Mouse (Mus musculus): Measurements from ENCODE around the gene Orm2. TPM values are rescaled to one million over a fixed set of nuclear protein-coding genes. Genes with fewer than 3 reads are reported as not detected.
"Not testable (repeated sequence)": the region's sequence is repeated elsewhere in the genome, so short reads cannot be mapped to it uniquely, and the experiment has no call there.

Gene Orm2
- polyA plus RNA-seq (2015; fragmentation: Nextera tagmentation; extraction: Ambion mirVana) = not detected in 2 replicates

DNA sequence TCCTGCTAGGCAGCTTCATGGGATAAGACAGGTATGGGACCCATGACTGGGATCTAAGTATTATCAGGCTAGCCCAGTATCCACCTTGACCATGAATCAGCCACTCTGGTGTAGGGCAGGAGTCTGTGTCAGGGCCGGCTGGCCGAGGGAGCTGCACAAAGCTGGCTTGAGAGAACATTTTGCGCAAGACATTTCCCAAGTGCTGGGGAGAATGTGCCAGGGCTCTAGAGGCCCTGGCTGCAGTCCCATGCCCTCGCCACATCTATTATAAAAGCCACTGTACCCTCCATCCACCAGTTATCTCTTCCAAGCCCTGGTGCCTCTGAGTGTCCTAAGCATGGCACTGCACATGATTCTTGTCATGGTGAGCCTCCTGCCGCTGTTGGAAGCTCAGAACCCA, at the start of gene Orm2:
Gene Orm2 (plus strand): TSS at position 300 of the 400 bp plus-strand sequence.
- ATAC-seq (ENCODE audit: low read depth) = no peak
- no peak within 1 kb of the TSS for H3K9ac ChIP-seq (ENCODE audit: low read length)
- no peaks in the 10 kb centered on the region for H3K27me3 ChIP-seq (ENCODE audit: control insufficient read depth, insufficient read depth, low read depth, low read length)
- H3K4me1 ChIP-seq (replicated peaks; ENCODE audit: control insufficient read depth, insufficient read depth, low read length) = no peaks in the 10 kb centered on the region
- no peaks in the 10 kb centered on the region for H3K36me3 ChIP-seq (ENCODE audit: control insufficient read depth, insufficient read depth, low read length)
- H3K4me2 ChIP-seq (ENCODE audit: low read depth, low read length) = no peak within 1 kb of the TSS
- WGBS = 76% methylated on average over 5 of the region's 5 CpGs
- no peak within 1 kb of the TSS for H3K27ac ChIP-seq (ENCODE audit: low read length)
- no peaks in the 10 kb centered on the region for H3K9me3 ChIP-seq (ENCODE audit: control insufficient read depth, low read length)
- no peak within 1 kb of the TSS for H3K4me3 ChIP-seq (ENCODE audit: low read length)

- Histone ChIP-seq H3K27me3 (ENCODE audit: control insufficient read depth, insufficient read depth, low read depth, low read length) (no peaks in the 10 kb centered on the region), H3K4me3 (ENCODE audit: low read length) (no peak overlapping the region), H3K9ac (ENCODE audit: low read length) (no peak overlapping the region), H3K4me1 (replicated peaks; ENCODE audit: control insufficient read depth, insufficient read depth, low read length) (no peaks in the 10 kb centered on the region), H3K9me3 (ENCODE audit: control insufficient read depth, low read length) (no peaks in the 10 kb centered on the region), H3K36me3 (ENCODE audit: control insufficient read depth, insufficient read depth, low read length) (peaks cover 17% of the 10 kb centered on the region), H3K4me2 (ENCODE audit: low read depth, low read length) (no peak overlapping the region), H3K27ac (ENCODE audit: low read length) (no peak overlapping the region)
- ATAC-seq (ENCODE audit: low read depth) = no peak
- 74% methylated on average over 5 of the region's 5 CpGs for WGBS
Observed at GRCm38 (mm10) chr4:63314063-63314462, 48.2 kb upstream of the Orm2 start.

DNA sequence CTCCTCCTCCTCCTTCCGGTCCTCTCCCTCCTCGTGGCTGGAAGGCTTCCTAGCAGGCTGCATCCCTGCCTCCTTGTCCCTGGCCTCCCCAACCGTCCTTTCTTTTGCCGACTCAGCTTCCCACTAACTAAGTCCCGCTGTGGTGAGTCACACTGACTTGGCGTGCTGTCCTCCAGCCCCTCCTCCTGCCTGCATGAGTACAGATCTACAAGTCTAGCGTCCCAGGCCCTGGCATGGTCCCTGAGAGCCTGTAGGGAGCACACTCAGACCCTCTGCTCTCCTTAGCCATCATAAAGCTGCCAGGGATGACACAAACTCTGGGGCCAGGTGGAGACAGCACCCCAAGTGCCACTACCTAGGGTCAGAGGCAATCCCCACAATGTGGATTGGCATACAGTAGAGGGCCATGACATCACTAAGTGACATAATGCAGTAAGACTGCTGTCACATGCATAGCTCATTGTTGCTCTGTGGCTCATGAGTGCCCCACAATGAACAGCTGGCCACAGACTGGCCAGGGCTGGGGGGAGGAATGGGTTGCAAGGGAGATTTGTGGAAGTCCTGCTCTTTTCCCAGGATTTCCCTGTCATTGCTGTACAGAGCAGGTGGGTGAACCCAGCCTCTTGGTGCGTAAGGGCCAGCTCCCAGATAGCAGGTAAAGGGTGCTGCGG, 46.0 kb upstream of the Orm2 start:
- H3K27ac ChIP-seq (ENCODE audit: low read length) = no peak overlapping the region
- ATAC-seq (ENCODE audit: low read depth) = peak; percentile 44; the same call in 1 of the 2 replicates
- H3K4me2 ChIP-seq (ENCODE audit: low read depth, low read length) = no peak overlapping the region
- H3K27me3 ChIP-seq (ENCODE audit: control insufficient read depth, insufficient read depth, low read depth, low read length) = no peaks in the 10 kb centered on the region
- no peak overlapping the region for H3K4me3 ChIP-seq (ENCODE audit: low read length)
- no peaks in the 10 kb centered on the region for H3K9me3 ChIP-seq (ENCODE audit: control insufficient read depth, low read length)
- peaks cover 16% of the 10 kb centered on the region for H3K36me3 ChIP-seq (ENCODE audit: control insufficient read depth, insufficient read depth, low read length)
- WGBS = 65% methylated on average over 9 of the region's 9 CpGs
- H3K4me1 ChIP-seq (replicated peaks; ENCODE audit: control insufficient read depth, insufficient read depth, low read length) = no peaks in the 10 kb centered on the region
- H3K9ac ChIP-seq (ENCODE audit: low read length) = no peak overlapping the region

DNA sequence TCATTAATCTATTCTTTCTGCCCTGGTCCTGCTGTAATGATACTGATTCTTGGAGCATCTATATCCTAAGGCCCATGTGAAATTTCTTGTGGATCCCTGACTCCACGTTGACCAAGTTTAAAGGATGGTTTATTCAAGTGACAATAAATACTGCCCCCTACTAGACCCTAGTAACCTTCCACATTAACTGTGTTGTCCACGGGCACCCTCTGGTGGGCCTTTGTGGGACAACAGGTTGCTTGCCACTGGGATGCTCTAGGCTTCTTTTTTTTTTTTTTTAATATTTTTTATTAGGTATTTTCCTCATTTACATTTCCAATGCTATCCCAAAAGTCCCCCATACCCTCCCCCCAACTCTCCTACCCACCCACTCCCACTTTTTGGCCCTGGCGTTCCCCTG, 42.7 kb upstream of the Orm2 start:
- H3K27me3 ChIP-seq (ENCODE audit: control insufficient read depth, insufficient read depth, low read depth, low read length); H3K4me3 ChIP-seq (ENCODE audit: low read length); H3K4me1 ChIP-seq (replicated peaks; ENCODE audit: control insufficient read depth, insufficient read depth, low read length); H3K9ac ChIP-seq (ENCODE audit: low read length); H3K9me3 ChIP-seq (ENCODE audit: control insufficient read depth, low read length); ATAC-seq (ENCODE audit: low read depth); H3K4me2 ChIP-seq (ENCODE audit: low read depth, low read length); H3K27ac ChIP-seq (ENCODE audit: low read length): not testable (repeated sequence)
- WGBS = 20% methylated on average over 3 of the region's 3 CpGs
- peaks cover 39% of the 10 kb centered on the region for H3K36me3 ChIP-seq (ENCODE audit: control insufficient read depth, insufficient read depth, low read length)

DNA sequence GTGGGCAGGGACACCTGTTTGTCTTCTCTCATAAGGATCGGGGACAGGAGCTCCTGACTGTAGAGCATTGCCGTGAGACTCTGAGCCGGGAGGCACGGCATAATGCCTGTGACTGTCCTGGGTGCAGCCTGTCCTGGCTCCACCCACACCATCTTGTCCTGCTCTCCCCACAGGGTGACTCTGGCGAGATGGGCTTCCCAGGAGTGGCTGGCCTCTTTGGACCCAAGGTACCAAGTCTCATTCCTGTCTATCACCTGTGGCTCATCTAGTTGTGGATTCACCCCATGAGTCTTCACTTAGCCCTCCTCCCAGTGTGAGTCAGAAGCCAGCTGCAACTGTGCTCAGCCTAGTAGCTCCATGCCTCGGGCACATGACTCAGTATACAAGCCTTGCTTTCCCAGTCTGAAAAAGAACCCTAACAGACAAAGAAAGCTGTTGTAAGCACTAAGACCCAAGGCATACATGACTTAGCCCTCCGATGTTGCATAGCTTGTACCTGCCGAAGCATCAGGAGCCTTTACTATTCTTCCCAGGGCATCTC, 38.9 kb upstream of the Orm2 start:
- WGBS = 73% methylated on average over 8 of the region's 8 CpGs
- Histone ChIP-seq H3K27ac (ENCODE audit: low read length) (no peak overlapping the region), H3K9me3 (ENCODE audit: control insufficient read depth, low read length) (no peaks in the 10 kb centered on the region), H3K4me1 (replicated peaks; ENCODE audit: control insufficient read depth, insufficient read depth, low read length) (no peaks in the 10 kb centered on the region), H3K27me3 (ENCODE audit: control insufficient read depth, insufficient read depth, low read depth, low read length) (no peaks in the 10 kb centered on the region), H3K4me3 (ENCODE audit: low read length) (no peak overlapping the region), H3K4me2 (ENCODE audit: low read depth, low read length) (no peak overlapping the region), H3K9ac (ENCODE audit: low read length) (no peak overlapping the region), H3K36me3 (ENCODE audit: control insufficient read depth, insufficient read depth, low read length) (peaks cover 40% of the 10 kb centered on the region)
- no peak for ATAC-seq (ENCODE audit: low read depth)

GRCm38 (mm10) chr4:63333403-63333802, 28.8 kb upstream of the Orm2 start:
- H3K36me3 ChIP-seq (ENCODE audit: control insufficient read depth, insufficient read depth, low read length) = peaks cover 24% of the 10 kb centered on the region
- no peak overlapping the region for H3K4me3 ChIP-seq (ENCODE audit: low read length)
- no peak overlapping the region for H3K4me2 ChIP-seq (ENCODE audit: low read depth, low read length)
- no peaks in the 10 kb centered on the region for H3K4me1 ChIP-seq (replicated peaks; ENCODE audit: control insufficient read depth, insufficient read depth, low read length)
- no peak for ATAC-seq (ENCODE audit: low read depth)
- H3K9ac ChIP-seq (ENCODE audit: low read length) = no peak overlapping the region
- H3K27me3 ChIP-seq (ENCODE audit: control insufficient read depth, insufficient read depth, low read depth, low read length) = no peaks in the 10 kb centered on the region
- 90% methylated on average over 4 of the region's 4 CpGs for WGBS
- H3K27ac ChIP-seq (ENCODE audit: low read length) = no peak overlapping the region
- H3K9me3 ChIP-seq (ENCODE audit: control insufficient read depth, low read length) = no peaks in the 10 kb centered on the region

- Histone ChIP-seq H3K9me3 (ENCODE audit: control insufficient read depth, low read length) (no peaks in the 10 kb centered on the region), H3K9ac (ENCODE audit: low read length) (no peak overlapping the region), H3K4me1 (replicated peaks; ENCODE audit: control insufficient read depth, insufficient read depth, low read length) (no peaks in the 10 kb centered on the region), H3K27me3 (ENCODE audit: control insufficient read depth, insufficient read depth, low read depth, low read length) (no peaks in the 10 kb centered on the region), H3K4me3 (ENCODE audit: low read length) (no peak overlapping the region), H3K4me2 (ENCODE audit: low read depth, low read length) (no peak overlapping the region), H3K27ac (ENCODE audit: low read length) (no peak overlapping the region), H3K36me3 (ENCODE audit: control insufficient read depth, insufficient read depth, low read length) (peaks cover 2% of the 10 kb centered on the region; the same call in 1 of the 2 replicates)
- WGBS = 65% methylated on average over 3 of the region's 3 CpGs
- no peak for ATAC-seq (ENCODE audit: low read depth)
Observed at GRCm38 (mm10) chr4:63338414-63339076, 23.7 kb upstream of the Orm2 start.

DNA sequence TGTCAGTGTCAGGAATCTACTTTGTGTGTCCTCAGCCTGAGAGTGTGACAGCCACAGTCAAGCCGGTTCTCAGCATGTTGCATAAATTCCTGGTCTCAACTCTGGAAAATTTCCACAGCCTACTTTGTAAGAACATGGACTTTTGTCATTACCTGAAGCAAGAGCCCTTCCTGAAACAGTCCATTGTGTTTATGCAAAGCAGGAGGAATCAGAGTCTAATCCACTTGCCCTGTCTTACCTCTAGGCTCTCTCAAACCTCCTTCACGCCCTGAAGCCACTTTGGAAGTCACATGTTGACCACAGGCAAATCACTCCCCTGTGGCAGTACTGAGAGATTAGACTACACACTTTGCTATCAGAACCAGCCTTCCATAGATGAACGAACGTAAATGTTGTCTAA, 19.8 kb upstream of the Orm2 start:
- no peaks in the 10 kb centered on the region for H3K36me3 ChIP-seq (ENCODE audit: control insufficient read depth, insufficient read depth, low read length)
- no peaks in the 10 kb centered on the region for H3K9me3 ChIP-seq (ENCODE audit: control insufficient read depth, low read length)
- no peak overlapping the region for H3K4me3 ChIP-seq (ENCODE audit: low read length)
- H3K9ac ChIP-seq (ENCODE audit: low read length) = no peak overlapping the region
- H3K27me3 ChIP-seq (ENCODE audit: control insufficient read depth, insufficient read depth, low read depth, low read length) = no peaks in the 10 kb centered on the region
- H3K4me1 ChIP-seq (replicated peaks; ENCODE audit: control insufficient read depth, insufficient read depth, low read length) = no peaks in the 10 kb centered on the region
- WGBS = 60% methylated on average over 4 of the region's 4 CpGs
- H3K27ac ChIP-seq (ENCODE audit: low read length) = no peak overlapping the region
- no peak overlapping the region for H3K4me2 ChIP-seq (ENCODE audit: low read depth, low read length)
- no peak for ATAC-seq (ENCODE audit: low read depth)

GRCm38 (mm10) chr4:63343608-63344007, 18.6 kb upstream of the Orm2 start:
- no peak overlapping the region for H3K4me2 ChIP-seq (ENCODE audit: low read depth, low read length)
- no peak overlapping the region for H3K27ac ChIP-seq (ENCODE audit: low read length)
- no peaks in the 10 kb centered on the region for H3K9me3 ChIP-seq (ENCODE audit: control insufficient read depth, low read length)
- no peak overlapping the region for H3K9ac ChIP-seq (ENCODE audit: low read length)
- no peak overlapping the region for H3K4me3 ChIP-seq (ENCODE audit: low read length)
- no peaks in the 10 kb centered on the region for H3K27me3 ChIP-seq (ENCODE audit: control insufficient read depth, insufficient read depth, low read depth, low read length)
- no peaks in the 10 kb centered on the region for H3K4me1 ChIP-seq (replicated peaks; ENCODE audit: control insufficient read depth, insufficient read depth, low read length)
- no peak for ATAC-seq (ENCODE audit: low read depth)
- no peaks in the 10 kb centered on the region for H3K36me3 ChIP-seq (ENCODE audit: control insufficient read depth, insufficient read depth, low read length)
- 50% methylated on average over 3 of the region's 3 CpGs for WGBS

All from lung, embryonic 16.5 days (tissue).